Comparison of ENCODE assay signal across 18 mouse cellular contexts in genomic region chr17:29046863-29047262, GRCm38 (mm10). TPM values are rescaled to one million over a fixed set of nuclear protein-coding genes. Genes with fewer than 3 reads are reported as not detected.
DNase-seq lines count a peak whose midpoint lies in the region; ATAC-seq and TF ChIP-seq lines count a peak whose summit lies in the region.
"Had no signal": no experiment of that assay in that cellular context is flagged by ENCODE, and none has a peak within 500 bp of the region (broad histone marks: within the 10 kb centered on the region; RNA-seq: fewer than 3 reads in every experiment).

No protein-coding gene starts in this region.

- DNase-seq in heart, adult 11 months, result peak; percentile 61
- DNase-seq in heart, postnatal 4 days, result no peak
- DNase-seq in midbrain, postnatal 0 days (ENCODE audit: low spot score), result no peak
- DNase-seq in R1 (ENCODE audit: low read depth, low spot score), result peak; percentile 50
- no peak for DNase-seq in urinary bladder, adult 18-20 months (ENCODE audit: low spot score in 2 of 2)
- DNase-seq in lung, postnatal 10 days, result no peak
- DNase-seq in cerebellum, postnatal 36 days, result no peak
- DNase-seq: adrenal gland, adult 8-10 months; cerebellum, postnatal 25 days; layer of hippocampus, postnatal 36 days; lung, postnatal 14 days; thymus, postnatal 36 days had no signal

- H3K4me1 ChIP-seq in midbrain, postnatal 0 days (ENCODE audit: insufficient read depth, low read length), result no peaks in the 10 kb centered on the region
- no peaks in the 10 kb centered on the region; the same call in 1 of the 2 replicates for H3K4me1 ChIP-seq in midbrain, embryonic 13.5 days (replicated peaks)

- 0 out of 2 replicates have a peak, but pooled peaks have one; percentile 1 for TF ChIP-seq CTCF in midbrain, postnatal 0 days (IDR thresholded peaks at IDR 0.05)

- H3K4me3 ChIP-seq in midbrain, postnatal 0 days (ENCODE audit: low read depth, low read length), result no peak overlapping the region
- no peak overlapping the region for H3K4me3 ChIP-seq in midbrain, embryonic 13.5 days (replicated peaks)
- H3K4me3 ChIP-seq: limb, embryonic 13.5 days; liver, embryonic 12.5 days; neural tube, embryonic 12.5 days had no signal

- 92% methylated on average over 3 of the region's 3 CpGs for WGBS in midbrain, postnatal 0 days
- WGBS in midbrain, embryonic 13.5 days, result 93% methylated on average over 3 of the region's 3 CpGs

- ATAC-seq in midbrain, postnatal 0 days (ENCODE audit: low FRiP score), result no peak
- no peak for ATAC-seq in midbrain, embryonic 13.5 days
- ATAC-seq: liver, embryonic 12.5 days had no signal

- H3K9ac ChIP-seq in midbrain, postnatal 0 days (replicated peaks; ENCODE audit: low read length, poor library complexity, severe bottlenecking), result no peak overlapping the region
- H3K9ac ChIP-seq in midbrain, embryonic 13.5 days (replicated peaks), result no peak overlapping the region
- H3K9ac ChIP-seq: limb, embryonic 13.5 days; liver, embryonic 12.5 days; neural tube, embryonic 12.5 days had no signal

- peaks cover 19% of the 10 kb centered on the region; the same call in 1 of the 2 replicates for H3K36me3 ChIP-seq in midbrain, postnatal 0 days (ENCODE audit: insufficient read depth, low read length)
- H3K36me3 ChIP-seq in midbrain, embryonic 13.5 days, result peaks cover 56% of the 10 kb centered on the region

- H3K27ac ChIP-seq in midbrain, postnatal 0 days (ENCODE audit: low read depth, low read length), result no peak overlapping the region
- H3K27ac ChIP-seq in midbrain, embryonic 13.5 days, result no peak overlapping the region
- H3K27ac ChIP-seq: neural tube, embryonic 12.5 days had no signal

- no peaks in the 10 kb centered on the region for H3K27me3 ChIP-seq in midbrain, postnatal 0 days (ENCODE audit: insufficient read depth, low read length)
- no peaks in the 10 kb centered on the region for H3K27me3 ChIP-seq in midbrain, embryonic 13.5 days
- H3K27me3 ChIP-seq: limb, embryonic 13.5 days; liver, embryonic 12.5 days; neural tube, embryonic 12.5 days had no signal

- no peak overlapping the region for H3K4me2 ChIP-seq in midbrain, postnatal 0 days (ENCODE audit: low read depth, low read length, poor library complexity, severe bottlenecking)
- no peak overlapping the region for H3K4me2 ChIP-seq in midbrain, embryonic 13.5 days (replicated peaks)
- H3K4me2 ChIP-seq: heart, embryonic 11.5 days; limb, embryonic 13.5 days; liver, embryonic 12.5 days; midbrain, embryonic 11.5 days; neural tube, embryonic 12.5 days had no signal

- H3K9me3 ChIP-seq in midbrain, postnatal 0 days (ENCODE audit: low read length), result no peaks in the 10 kb centered on the region
- no peaks in the 10 kb centered on the region for H3K9me3 ChIP-seq in midbrain, embryonic 13.5 days
- H3K9me3 ChIP-seq: limb, embryonic 13.5 days; liver, embryonic 12.5 days; neural tube, embryonic 12.5 days had no signal

RNA-seq across cellular contexts. Expression of gene Srsf3, which starts 14.4 kb away (rescaled TPM):
- total RNA-seq in heart, postnatal 4 days (2021), result 100 to 1,000 TPM; 224 to 227 TPM
- total RNA-seq in midbrain, postnatal 0 days (2014; rRNA removed), result 119 and 193 TPM in 2 replicates
- polyA plus RNA-seq in midbrain, postnatal 0 days (2015; fragmentation: Nextera tagmentation; extraction: Ambion mirVana), result 284 and 296 TPM in 2 replicates
- polyA plus RNA-seq in midbrain, embryonic 13.5 days (2015; fragmentation: Nextera tagmentation; extraction: Ambion mirVana), result 590 and 618 TPM in 2 replicates

RNA-seq across cellular contexts. Expression of gene Stk38, which starts 39.1 kb away (rescaled TPM):
- total RNA-seq in heart, postnatal 4 days (2021), result 10 to 100 TPM; 64.3 to 67.4 TPM
- 44.2 and 58.1 TPM in 2 replicates for total RNA-seq in midbrain, postnatal 0 days (2014; rRNA removed)
- polyA plus RNA-seq in midbrain, postnatal 0 days (2015; fragmentation: Nextera tagmentation; extraction: Ambion mirVana), result 42.1 and 47.9 TPM in 2 replicates
- 126 and 134 TPM in 2 replicates for polyA plus RNA-seq in midbrain, embryonic 13.5 days (2015; fragmentation: Nextera tagmentation; extraction: Ambion mirVana)

RNA-seq across cellular contexts. Expression of gene Cdkn1a, which starts 43.9 kb away (rescaled TPM):
- 10 to 100 TPM; 55.9 to 57.1 TPM for total RNA-seq in heart, postnatal 4 days (2021)
- total RNA-seq in midbrain, postnatal 0 days (2014; rRNA removed), result 44.4 and 57.7 TPM in 2 replicates
- 220 and 237 TPM in 2 replicates for polyA plus RNA-seq in midbrain, postnatal 0 days (2015; fragmentation: Nextera tagmentation; extraction: Ambion mirVana)
- 47.1 and 47.4 TPM in 2 replicates for polyA plus RNA-seq in midbrain, embryonic 13.5 days (2015; fragmentation: Nextera tagmentation; extraction: Ambion mirVana)

Comparison
In these comparisons a context has a peak if more than half of its experiments do, and no peak if none do; other contexts are left out.
1. DNase-seq: peak in heart, adult 11 months (single experiment) and R1 (single experiment); none in heart, postnatal 4 days (single experiment), midbrain, postnatal 0 days (single experiment), urinary bladder, adult 18-20 months (0 of 2), lung, postnatal 10 days (single experiment) and cerebellum, postnatal 36 days (0 of 2).